Comparison of ENCODE assay signal across 22 mouse cellular contexts in genomic region chr2:17672156-17672555, GRCm38 (mm10).
"Had no signal": no experiment of that assay in that cellular context is flagged by ENCODE, and none has a peak within 500 bp of the region (broad histone marks: within the 10 kb centered on the region; RNA-seq: fewer than 3 reads in every experiment).

No protein-coding gene starts in this region.

- H3K27me3 ChIP-seq: hindbrain, embryonic 13.5 days; hindbrain, embryonic 15.5 days; limb, embryonic 12.5 days; liver, embryonic 12.5 days had no signal

- H3K9me3 ChIP-seq: heart, embryonic 10.5 days; heart, embryonic 12.5 days; hindbrain, embryonic 13.5 days; hindbrain, embryonic 15.5 days; limb, embryonic 10.5 days; limb, embryonic 12.5 days; liver, embryonic 12.5 days had no signal

- H3K4me2 ChIP-seq: heart, embryonic 12.5 days; hindbrain, embryonic 13.5 days; hindbrain, embryonic 15.5 days; limb, embryonic 12.5 days; liver, embryonic 12.5 days had no signal

- H3K4me3 ChIP-seq: heart, embryonic 10.5 days; heart, embryonic 12.5 days; hindbrain, embryonic 13.5 days; hindbrain, embryonic 15.5 days; left cerebral cortex, adult 2 months; limb, embryonic 10.5 days; limb, embryonic 12.5 days; liver, embryonic 12.5 days had no signal

- DNase-seq: gastrocnemius, postnatal 14 days; gastrocnemius, postnatal 36 days; heart, adult 18-20 months; heart, postnatal 14 days; heart, postnatal 36 days; kidney, adult 18-20 months; kidney, adult 8-10 months; kidney, postnatal 10 days; kidney, postnatal 25 days; kidney, postnatal 4 days; layer of hippocampus, adult 9-11 months had no signal

- H3K36me3 ChIP-seq: heart, embryonic 10.5 days; heart, embryonic 12.5 days; hindbrain, embryonic 13.5 days; hindbrain, embryonic 15.5 days; limb, embryonic 10.5 days; limb, embryonic 12.5 days; liver, embryonic 12.5 days had no signal

- H3K9ac ChIP-seq: heart, embryonic 12.5 days; hindbrain, embryonic 13.5 days; hindbrain, embryonic 15.5 days; limb, embryonic 12.5 days; liver, embryonic 12.5 days; liver, embryonic 14.5 days had no signal

- H3K4me1 ChIP-seq: limb, embryonic 12.5 days; liver, embryonic 12.5 days had no signal

- H3K27ac ChIP-seq: heart, embryonic 10.5 days; hindbrain, embryonic 13.5 days; hindbrain, embryonic 15.5 days; hindbrain, postnatal 0 days; left cerebral cortex, adult 2 months; limb, embryonic 10.5 days; limb, embryonic 12.5 days; liver, embryonic 12.5 days; liver, embryonic 14.5 days had no signal

- ATAC-seq: hindbrain, postnatal 0 days; intestine, postnatal 0 days; liver, embryonic 12.5 days had no signal
